In the genomic region with DNA sequence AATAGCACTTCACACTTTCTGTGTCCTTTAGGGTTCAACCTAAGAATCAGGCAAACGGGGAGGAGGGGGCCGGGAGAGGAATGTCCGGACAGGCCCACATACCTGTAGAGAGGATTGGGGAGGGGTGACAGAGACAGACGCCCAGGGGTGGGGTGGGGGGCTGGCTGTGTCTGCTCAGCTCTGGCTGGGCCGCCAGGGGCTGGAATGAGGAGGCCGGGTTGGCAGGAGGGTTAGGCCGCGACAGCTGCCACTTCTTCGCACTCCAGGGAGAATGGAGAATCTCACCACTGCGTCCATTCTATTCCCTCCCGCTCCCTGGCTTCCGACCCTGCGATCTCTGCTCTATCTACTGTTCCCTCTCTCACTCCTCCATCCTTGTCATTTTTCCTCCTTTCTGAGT, we compare ENCODE assay signal across 8 mouse cellular contexts. TPM values are rescaled to one million over a fixed set of nuclear protein-coding genes. Genes with fewer than 3 reads are reported as not detected.
DNase-seq lines count a peak whose midpoint lies in the region; ATAC-seq and TF ChIP-seq lines count a peak whose summit lies in the region.

No protein-coding gene starts in this region.

- H3K4me1 ChIP-seq in lung, postnatal 0 days (ENCODE audit: insufficient read depth, low read depth, low read length): peaks cover 6% of the 10 kb centered on the region
- H3K4me1 ChIP-seq in liver, embryonic 16.5 days (ENCODE audit: control insufficient read depth, low read depth, low read length): no peaks in the 10 kb centered on the region; the same call in 1 of the 2 replicates

- TF ChIP-seq EP300 in lung, postnatal 0 days (IDR thresholded peaks at IDR 0.05): no peak

- no peak for ATAC-seq in cerebellum, adult (ENCODE audit: insufficient number of reproducible peaks, low FRiP score, low TSS enrichment)
- ATAC-seq in lung, postnatal 0 days: no peak
- no peak for ATAC-seq in liver, embryonic 16.5 days (ENCODE audit: low read depth)

- H3K36me3 ChIP-seq in lung, postnatal 0 days (ENCODE audit: insufficient read depth, low read length): no peaks in the 10 kb centered on the region
- no peaks in the 10 kb centered on the region for H3K36me3 ChIP-seq in liver, embryonic 16.5 days (ENCODE audit: control insufficient read depth, insufficient read depth)

- H3K9ac ChIP-seq in lung, postnatal 0 days (replicated peaks; ENCODE audit: low read depth): no peak overlapping the region
- H3K9ac ChIP-seq in liver, embryonic 16.5 days (ENCODE audit: low read depth, low read length): no peak overlapping the region

- 3% methylated on average over 13 of the region's 13 CpGs for WGBS in lung, postnatal 0 days
- 7% methylated on average over 13 of the region's 13 CpGs for WGBS in liver, embryonic 16.5 days (ENCODE audit: insufficient replicate concordance)

- TF ChIP-seq CTCF in lung, postnatal 0 days (IDR thresholded peaks at IDR 0.05): no peak

- H3K4me3 ChIP-seq in lung, postnatal 0 days (ENCODE audit: low read depth, low read length): peak overlapping the region; percentile 34; the same call in 1 of the 2 replicates
- no peak overlapping the region; the same call in 1 of the 2 replicates for H3K4me3 ChIP-seq in liver, embryonic 16.5 days (ENCODE audit: low read depth, low read length)

- H3K27ac ChIP-seq in lung, postnatal 0 days (ENCODE audit: low read length): no peak overlapping the region
- no peak overlapping the region for H3K27ac ChIP-seq in liver, embryonic 16.5 days (ENCODE audit: low read length)

- H3K4me2 ChIP-seq in lung, postnatal 0 days (replicated peaks; ENCODE audit: low read depth, low read length): peak overlapping the region; percentile 63
- peak overlapping the region; percentile 53 for H3K4me2 ChIP-seq in liver, embryonic 16.5 days (ENCODE audit: low read depth, low read length)

- DNase-seq in cerebellum, postnatal 10 days: peak; percentile 43 to 59
- DNase-seq in lung, postnatal 0 days (ENCODE audit: low spot score): no peak
- DNase-seq in lung, postnatal 10 days: no peak
- no peak for DNase-seq in spleen, adult 12 weeks (ENCODE audit: low spot score)
- DNase-seq in embryo, embryonic 10.5 days (ENCODE audit: low spot score): no peak
- no peak for DNase-seq in frontal cortex, postnatal 10 days (ENCODE audit: low spot score in 2 of 2)

- peaks cover 57% of the 10 kb centered on the region for H3K27me3 ChIP-seq in lung, postnatal 0 days (replicated peaks; ENCODE audit: insufficient read depth, low read length)
- H3K27me3 ChIP-seq in liver, embryonic 16.5 days (ENCODE audit: control insufficient read depth, insufficient read depth, low read depth, low read length): peaks cover 80% of the 10 kb centered on the region

- H3K9me3 ChIP-seq in lung, postnatal 0 days (ENCODE audit: low read length): no peaks in the 10 kb centered on the region
- no peaks in the 10 kb centered on the region for H3K9me3 ChIP-seq in liver, embryonic 16.5 days (replicated peaks; ENCODE audit: control insufficient read depth, low read length)

RNA-seq across cellular contexts. Expression of gene Wnt10a, which starts 7.8 kb away (rescaled TPM):
- not detected in 2 replicates for polyA plus RNA-seq in lung, postnatal 0 days (2015; fragmentation: Nextera tagmentation; extraction: Ambion mirVana)
- polyA plus RNA-seq in liver, embryonic 16.5 days (2015; fragmentation: Nextera tagmentation; extraction: Ambion mirVana): not detected in 2 replicates

RNA-seq across cellular contexts. Expression of gene Wnt6, which starts 11.9 kb away (rescaled TPM):
- polyA plus RNA-seq in lung, postnatal 0 days (2015; fragmentation: Nextera tagmentation; extraction: Ambion mirVana): 0.36 and 0.50 TPM in 2 replicates
- polyA plus RNA-seq in liver, embryonic 16.5 days (2015; fragmentation: Nextera tagmentation; extraction: Ambion mirVana): 0.06 and 0.11 TPM in 2 replicates

RNA-seq across cellular contexts. Expression of gene Prkag3, which starts 34.5 kb away (rescaled TPM):
- polyA plus RNA-seq in lung, postnatal 0 days (2015; fragmentation: Nextera tagmentation; extraction: Ambion mirVana): 2.6 and 4.6 TPM in 2 replicates
- 0.19 and 0.25 TPM in 2 replicates for polyA plus RNA-seq in liver, embryonic 16.5 days (2015; fragmentation: Nextera tagmentation; extraction: Ambion mirVana)

Comparison
In these comparisons a context has a peak if more than half of its experiments do, and no peak if none do; other contexts are left out.
1. DNase-seq: peak in cerebellum, postnatal 10 days (2 of 2); none in lung, postnatal 0 days (single experiment), lung, postnatal 10 days (single experiment), spleen, adult 12 weeks (single experiment), embryo, embryonic 10.5 days (single experiment) and frontal cortex, postnatal 10 days (0 of 2).